In genomic region chr6:145247886-145248285, GRCm38 (mm10) we compare ENCODE assay signal across 8 mouse cellular contexts. TPM values are rescaled to one million over a fixed set of nuclear protein-coding genes. Genes with fewer than 3 reads are reported as not detected.
DNase-seq lines count a peak whose midpoint lies in the region; ATAC-seq and TF ChIP-seq lines count a peak whose summit lies in the region.

No protein-coding gene starts in this region.

- no peaks in the 10 kb centered on the region for H3K36me3 ChIP-seq in lung, postnatal 0 days (ENCODE audit: insufficient read depth, low read length)
- peaks cover 18% of the 10 kb centered on the region for H3K36me3 ChIP-seq in forebrain, embryonic 14.5 days (ENCODE audit: control insufficient read depth, insufficient read depth, low read length)
- peaks cover 2% of the 10 kb centered on the region; the same call in 1 of the 2 replicates for H3K36me3 ChIP-seq in liver, adult 2 months (ENCODE audit: control insufficient read depth, insufficient read depth, low read length)
- peaks cover 7% of the 10 kb centered on the region; the same call in 1 of the 2 replicates for H3K36me3 ChIP-seq in stomach, embryonic 14.5 days (ENCODE audit: control insufficient read depth, insufficient read depth, low read length)

- TF ChIP-seq EP300 in lung, postnatal 0 days (IDR thresholded peaks at IDR 0.05) = no peak

- H3K27ac ChIP-seq in lung, postnatal 0 days (ENCODE audit: low read length) = no peak overlapping the region
- H3K27ac ChIP-seq in forebrain, embryonic 14.5 days (ENCODE audit: low read depth, low read length) = no peak overlapping the region
- H3K27ac ChIP-seq in liver, adult 2 months (replicated peaks; ENCODE audit: insufficient read depth, low read depth, low read length) = no peak overlapping the region
- no peak overlapping the region for H3K27ac ChIP-seq in stomach, embryonic 14.5 days (ENCODE audit: low read length)

- no peaks in the 10 kb centered on the region for H3K27me3 ChIP-seq in lung, postnatal 0 days (replicated peaks; ENCODE audit: insufficient read depth, low read length)
- H3K27me3 ChIP-seq in forebrain, embryonic 14.5 days (replicated peaks; ENCODE audit: control insufficient read depth, insufficient read depth, low read length) = no peaks in the 10 kb centered on the region
- no peaks in the 10 kb centered on the region for H3K27me3 ChIP-seq in liver, adult 2 months (ENCODE audit: control insufficient read depth, insufficient read depth, low read length)
- H3K27me3 ChIP-seq in stomach, embryonic 14.5 days (ENCODE audit: control insufficient read depth, insufficient read depth, low read length) = no peaks in the 10 kb centered on the region

- no peaks in the 10 kb centered on the region for H3K9me3 ChIP-seq in lung, postnatal 0 days (ENCODE audit: low read length)
- no peaks in the 10 kb centered on the region for H3K9me3 ChIP-seq in forebrain, embryonic 14.5 days (replicated peaks; ENCODE audit: control insufficient read depth, low read length)
- no peaks in the 10 kb centered on the region for H3K9me3 ChIP-seq in stomach, embryonic 14.5 days (ENCODE audit: control insufficient read depth, low read depth, low read length)

- no peak for TF ChIP-seq POLR2A in liver, adult 2 months (IDR thresholded peaks at IDR 0.05; ENCODE audit: extremely low read depth, insufficient read depth, low read length)

- no peak overlapping the region for H3K4me3 ChIP-seq in lung, postnatal 0 days (ENCODE audit: low read depth, low read length)
- H3K4me3 ChIP-seq in forebrain, embryonic 14.5 days (ENCODE audit: low read depth, low read length) = peak overlapping the region; percentile 98; the same call in 1 of the 2 replicates
- no peak overlapping the region for H3K4me3 ChIP-seq in liver, adult 2 months (ENCODE audit: insufficient read depth, low read depth, low read length)
- H3K4me3 ChIP-seq in stomach, embryonic 14.5 days (ENCODE audit: low read depth, low read length) = no peak overlapping the region

- 57% methylated on average over 3 of the region's 3 CpGs for WGBS in lung, postnatal 0 days
- 69% methylated on average over 3 of the region's 3 CpGs for WGBS in forebrain, embryonic 14.5 days
- WGBS in liver, adult 2 months = 13% methylated on average over 3 of the region's 3 CpGs
- 76% methylated on average over 3 of the region's 3 CpGs for WGBS in stomach, embryonic 14.5 days

- no peak overlapping the region for H3K9ac ChIP-seq in lung, postnatal 0 days (replicated peaks; ENCODE audit: low read depth)
- peak overlapping the region; percentile 49 for H3K9ac ChIP-seq in forebrain, embryonic 14.5 days (ENCODE audit: low read length)
- H3K9ac ChIP-seq in liver, adult 2 months (ENCODE audit: low read depth, low read length) = no peak overlapping the region
- H3K9ac ChIP-seq in stomach, embryonic 14.5 days (replicated peaks; ENCODE audit: low read depth, low read length) = no peak overlapping the region

- H3K4me1 ChIP-seq in lung, postnatal 0 days (ENCODE audit: insufficient read depth, low read depth, low read length) = peaks cover 9% of the 10 kb centered on the region; the same call in 1 of the 2 replicates
- H3K4me1 ChIP-seq in forebrain, embryonic 14.5 days (ENCODE audit: control insufficient read depth, insufficient read depth, low read length) = peaks cover 11% of the 10 kb centered on the region
- peaks cover 10% of the 10 kb centered on the region for H3K4me1 ChIP-seq in liver, adult 2 months (ENCODE audit: control insufficient read depth, insufficient read depth, low read length)
- H3K4me1 ChIP-seq in stomach, embryonic 14.5 days (ENCODE audit: control insufficient read depth, insufficient read depth, low read length) = peaks cover 11% of the 10 kb centered on the region

- no peak for DNase-seq in lung, postnatal 0 days (ENCODE audit: low spot score)
- DNase-seq in lung, adult 18-20 months = no peak
- no peak for DNase-seq in forebrain, embryonic 14.5 days (ENCODE audit: low spot score)
- peak; percentile 69 for DNase-seq in liver, adult 2 months (ENCODE audit: extremely low read depth, low read depth, low spot score)
- no peak for DNase-seq in layer of hippocampus, postnatal 25 days (ENCODE audit: extremely low spot score in 1 of 2, low spot score in 1 of 2)
- DNase-seq in adrenal gland, postnatal 25 days = no peak
- DNase-seq in spleen, postnatal 10 days (ENCODE audit: low spot score in 2 of 2) = no peak

- no peak for ATAC-seq in lung, postnatal 0 days
- ATAC-seq in forebrain, embryonic 14.5 days = no peak
- no peak for ATAC-seq in stomach, embryonic 14.5 days (ENCODE audit: insufficient number of reproducible peaks, insufficient read depth, low FRiP score, low read depth)

- H3K79me2 ChIP-seq in liver, adult 2 months (ENCODE audit: control insufficient read depth, insufficient read depth, low read length) = peaks cover 12% of the 10 kb centered on the region; the same call in 1 of the 2 replicates

- peak overlapping the region; percentile 22; the same call in 1 of the 2 replicates for H3K4me2 ChIP-seq in lung, postnatal 0 days (replicated peaks; ENCODE audit: low read depth, low read length)
- H3K4me2 ChIP-seq in forebrain, embryonic 14.5 days (ENCODE audit: low read length) = peak overlapping the region; percentile 83
- peak overlapping the region; percentile 67; the same call in 1 of the 2 replicates for H3K4me2 ChIP-seq in stomach, embryonic 14.5 days (replicated peaks; ENCODE audit: low read depth, low read length)

- no peak for TF ChIP-seq CTCF in lung, postnatal 0 days (IDR thresholded peaks at IDR 0.05)
- no peak for TF ChIP-seq CTCF in liver, adult 2 months (IDR thresholded peaks at IDR 0.05; ENCODE audit: low read depth, low read length)

RNA-seq across cellular contexts. Expression of gene Kras, which starts 2.2 kb away (rescaled TPM):
- polyA plus RNA-seq in lung, postnatal 0 days (2015; fragmentation: Nextera tagmentation; extraction: Ambion mirVana) = 90.5 and 98.6 TPM in 2 replicates
- polyA plus RNA-seq in forebrain, embryonic 14.5 days (2014; fragmentation: Nextera tagmentation; extraction: Ambion mirVana) = 120 and 133 TPM in 2 replicates
- total RNA-seq in liver, adult 2 months (2014; rRNA removed) = 9.9 and 11.8 TPM in 2 replicates
- polyA plus RNA-seq in liver, adult 2 months (2012; rRNA removed) = 6.1 and 8.4 TPM in 2 replicates
- polyA plus RNA-seq in stomach, embryonic 14.5 days (2014; fragmentation: Nextera tagmentation; extraction: Ambion mirVana) = 81.1 and 87.9 TPM in 2 replicates
- total RNA-seq in layer of hippocampus, postnatal 25 days (2021) = 10 to 100 TPM; 75.0 to 75.6 TPM
- 33.8 and 53.7 TPM in 2 replicates for total RNA-seq in adrenal gland, postnatal 25 days (2021)

RNA-seq across cellular contexts. Expression of gene Etfrf1, which starts 37.0 kb away (rescaled TPM):
- polyA plus RNA-seq in lung, postnatal 0 days (2015; fragmentation: Nextera tagmentation; extraction: Ambion mirVana) = 26.3 and 30.1 TPM in 2 replicates
- polyA plus RNA-seq in forebrain, embryonic 14.5 days (2014; fragmentation: Nextera tagmentation; extraction: Ambion mirVana) = 23.2 and 26.6 TPM in 2 replicates
- 50.1 and 61.1 TPM in 2 replicates for total RNA-seq in liver, adult 2 months (2014; rRNA removed)
- 18.0 and 20.9 TPM in 2 replicates for polyA plus RNA-seq in liver, adult 2 months (2012; rRNA removed)
- polyA plus RNA-seq in stomach, embryonic 14.5 days (2014; fragmentation: Nextera tagmentation; extraction: Ambion mirVana) = 30.3 and 34.6 TPM in 2 replicates
- 10 to 100 TPM; 23.8 to 24.2 TPM for total RNA-seq in layer of hippocampus, postnatal 25 days (2021)
- total RNA-seq in adrenal gland, postnatal 25 days (2021) = 145 and 147 TPM in 2 replicates

RNA-seq across cellular contexts. Expression of gene Casc1, which starts 37.1 kb away (rescaled TPM):
- polyA plus RNA-seq in lung, postnatal 0 days (2015; fragmentation: Nextera tagmentation; extraction: Ambion mirVana) = 2.3 and 2.6 TPM in 2 replicates
- 1.0 and 1.1 TPM in 2 replicates for polyA plus RNA-seq in forebrain, embryonic 14.5 days (2014; fragmentation: Nextera tagmentation; extraction: Ambion mirVana)
- total RNA-seq in liver, adult 2 months (2014; rRNA removed) = 0.13 and 0.18 TPM in 2 replicates
- polyA plus RNA-seq in liver, adult 2 months (2012; rRNA removed) = 0.02 TPM in 1 of 2 replicates, not detected in the other
- polyA plus RNA-seq in stomach, embryonic 14.5 days (2014; fragmentation: Nextera tagmentation; extraction: Ambion mirVana) = 0.73 and 0.74 TPM in 2 replicates
- total RNA-seq in layer of hippocampus, postnatal 25 days (2021) = 1 to 10 TPM in 1 of 2 experiments, under 1 TPM in 1; 0.91 to 1.1 TPM
- total RNA-seq in adrenal gland, postnatal 25 days (2021) = 0.33 and 0.64 TPM in 2 replicates

Comparison
In these comparisons a context has a peak if more than half of its experiments do, and no peak if none do; other contexts are left out.
1. H3K4me2 ChIP-seq: peak in every context shown above with its lines; median percentile 83 in forebrain, embryonic 14.5 days; 67 in stomach, embryonic 14.5 days; 22 in lung, postnatal 0 days.